Mouse (Mus musculus) hindbrain, embryonic 15.5 days (tissue): ENCODE measurements at regions not wholly inside any gene's neighbourhood (a gene's known extent, or its start where the extent isn't known, plus 50 kb on each side); places are given as distances from the start of the nearest gene placed in this dataset.
A peak's percentile ranks its signal among the peaks of the same experiment; 100 is the strongest.
"Not testable (repeated sequence)": the region's sequence is repeated elsewhere in the genome, so short reads cannot be mapped to it uniquely, and the experiment has no call there.

Source experiments
- ATAC-seq: fragments of 200-750 bp; cut with Nextera tagmentation; 2 replicates; pipeline ENCODE4 v1.8.0; 2017; ENCODE audit warnings: low read depth, moderate number of reproducible peaks, moderate TSS enrichment; ENCODE audit not compliant: low FRiP score
- H3K27ac ChIP-seq: fragments of 300-500 bp; sonication (generic); replicated peaks from 2 replicates; pipeline ENCODE4 v1.5.1; 2015; ENCODE audit warnings: mild to moderate bottlenecking, inconsistent platforms
- H3K27me3 ChIP-seq: fragments of 300-500 bp; sonication (generic); 2 replicates; pipeline ENCODE4 v1.6.1; 2015; ENCODE audit warnings: control low read depth, inconsistent platforms
- H3K36me3 ChIP-seq: fragments of 300-500 bp; sonication (generic); 2 replicates; pipeline ENCODE4 v1.6.1; 2015; ENCODE audit warnings: control low read depth, inconsistent platforms
- H3K4me1 ChIP-seq: fragments of 300-500 bp; sonication (generic); replicated peaks from 2 replicates; pipeline ENCODE4 v1.6.1; 2015; ENCODE audit warnings: control low read depth, inconsistent platforms
- H3K4me2 ChIP-seq: fragments of 300-500 bp; sonication (generic); 2 replicates; pipeline ENCODE4 v1.6.1; 2015; ENCODE audit warnings: moderate library complexity, mild to moderate bottlenecking, inconsistent platforms
- H3K4me3 ChIP-seq: fragments of 300-500 bp; sonication (generic); 2 replicates; pipeline ENCODE4 v1.5.1; 2015; ENCODE audit warnings: mild to moderate bottlenecking, inconsistent platforms
- H3K9ac ChIP-seq: fragments of 300-500 bp; sonication (generic); 2 replicates; pipeline ENCODE4 v1.6.1; 2015; ENCODE audit warnings: inconsistent platforms
- H3K9me3 ChIP-seq: fragments of 300-500 bp; sonication (generic); 2 replicates; pipeline ENCODE4 v1.6.1; 2016; ENCODE audit warnings: control low read depth, inconsistent platforms
- WGBS: fragments of 180-500 bp; shearing (Covaris S2); methylation state at CpG from one replicate; pipeline ENCODE4 v1.1.7; 2015; 5-methylcytosine and 5-hydroxymethylcytosine counted together

- Histone ChIP-seq H3K4me2 (no peak overlapping the region), H3K27me3 (no peaks in the 10 kb centered on the region), H3K36me3 (no peaks in the 10 kb centered on the region), H3K9me3 (no peaks in the 10 kb centered on the region), H3K4me1 (no peaks in the 10 kb centered on the region), H3K9ac (no peak overlapping the region), H3K4me3 (no peak overlapping the region), H3K27ac (no peak overlapping the region)
- ATAC-seq = no peak
- 88% methylated on average over 7 of the region's 7 CpGs for WGBS
Observed at GRCm38 (mm10) chr1:161728546-161729206, 59.6 kb downstream of the Fasl start.

GRCm38 (mm10) chr1:161727357-161727756 lies 60.9 kb downstream of the Fasl start:
- H3K9ac ChIP-seq, H3K4me3 ChIP-seq, H3K9me3 ChIP-seq, H3K27ac ChIP-seq, H3K27me3 ChIP-seq, H3K36me3 ChIP-seq, H3K4me2 ChIP-seq, H3K4me1 ChIP-seq: not testable (repeated sequence)
- peak; percentile 45; the same call in 1 of the 2 replicates for ATAC-seq
- 92% methylated on average over 13 of the region's 27 CpGs for WGBS

DNA sequence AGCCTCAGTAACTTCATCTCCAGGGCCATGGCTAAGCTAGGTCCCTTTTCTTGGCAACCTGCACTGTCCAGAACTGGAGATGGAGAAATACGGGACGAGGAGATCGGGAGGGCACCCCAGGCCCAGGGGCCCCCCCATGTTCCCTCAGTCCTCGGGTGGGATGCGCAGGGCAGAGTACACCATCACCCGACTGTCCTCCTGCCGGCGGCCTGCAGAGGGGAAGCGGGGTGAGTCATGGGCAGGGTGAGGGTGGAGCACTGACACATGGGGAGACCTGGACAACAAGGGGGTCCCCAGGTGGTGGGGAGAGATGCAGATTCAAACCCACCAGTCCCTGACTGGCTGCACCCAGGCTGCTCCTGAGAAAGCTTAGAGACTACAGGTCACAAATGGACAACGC lies 62.2 kb downstream of the Fasl start:
- WGBS = 100% methylated on average over 1 of the region's 10 CpGs
- H3K9ac ChIP-seq, H3K4me3 ChIP-seq, H3K4me1 ChIP-seq, H3K9me3 ChIP-seq, H3K27ac ChIP-seq, H3K36me3 ChIP-seq, H3K27me3 ChIP-seq, H3K4me2 ChIP-seq: not testable (repeated sequence)
- ATAC-seq = 0 out of 2 replicates have a peak, but pooled peaks have one; percentile 30

DNA sequence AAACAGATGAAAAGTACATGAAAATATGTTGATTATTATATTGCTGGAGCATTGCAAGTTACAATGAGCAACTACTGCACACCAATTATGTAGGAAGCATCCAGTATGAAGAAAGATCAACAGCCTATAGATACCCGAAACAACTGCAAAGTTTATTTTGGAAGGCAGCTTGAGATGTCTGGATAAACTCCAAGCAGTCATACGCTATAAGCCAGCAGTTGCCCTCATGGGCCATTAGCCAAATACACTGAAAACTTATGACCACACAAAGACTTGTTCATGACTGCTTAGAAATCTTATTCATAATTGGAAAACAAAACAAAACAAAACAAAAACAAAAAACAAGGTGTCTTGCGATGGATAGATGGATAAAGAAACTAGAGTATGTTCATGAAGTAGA lies 68.4 kb downstream of the Fasl start:
- no peak for ATAC-seq
- Histone ChIP-seq H3K9ac (no peak overlapping the region), H3K4me2 (no peak overlapping the region), H3K4me3 (no peak overlapping the region), H3K27ac (no peak overlapping the region), H3K27me3 (no peaks in the 10 kb centered on the region), H3K9me3 (no peaks in the 10 kb centered on the region), H3K4me1 (no peaks in the 10 kb centered on the region), H3K36me3 (no peaks in the 10 kb centered on the region)
- 62% methylated on average over 3 of the region's 3 CpGs for WGBS

DNA sequence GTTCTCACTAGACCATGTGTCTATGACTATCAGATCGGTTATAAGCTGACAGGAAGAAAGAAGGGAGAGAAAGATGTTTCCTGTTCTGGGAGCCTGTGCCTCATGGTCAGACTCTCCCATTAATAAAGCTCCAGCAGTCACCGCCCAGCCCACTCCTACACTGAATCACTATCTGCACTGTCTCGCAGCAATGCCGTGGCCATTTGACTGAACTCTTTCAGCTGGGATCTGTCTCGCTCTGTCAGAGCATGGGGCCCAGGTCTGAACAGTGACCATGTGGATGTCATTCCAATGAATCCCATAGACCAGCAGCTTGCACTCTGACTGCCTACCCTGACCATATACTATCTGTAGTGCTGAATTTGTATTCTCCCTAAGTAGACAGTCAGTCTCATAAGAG lies 70.0 kb downstream of the Fasl start:
- Histone ChIP-seq H3K27me3 (no peaks in the 10 kb centered on the region), H3K36me3 (no peaks in the 10 kb centered on the region), H3K4me1 (no peaks in the 10 kb centered on the region), H3K9me3 (no peaks in the 10 kb centered on the region), H3K4me2 (no peak overlapping the region), H3K4me3 (no peak overlapping the region), H3K27ac (no peak overlapping the region), H3K9ac (no peak overlapping the region)
- ATAC-seq = no peak
- whole genome bisulfite sequencing = 70% methylated on average over 5 of the region's 5 CpGs

DNA sequence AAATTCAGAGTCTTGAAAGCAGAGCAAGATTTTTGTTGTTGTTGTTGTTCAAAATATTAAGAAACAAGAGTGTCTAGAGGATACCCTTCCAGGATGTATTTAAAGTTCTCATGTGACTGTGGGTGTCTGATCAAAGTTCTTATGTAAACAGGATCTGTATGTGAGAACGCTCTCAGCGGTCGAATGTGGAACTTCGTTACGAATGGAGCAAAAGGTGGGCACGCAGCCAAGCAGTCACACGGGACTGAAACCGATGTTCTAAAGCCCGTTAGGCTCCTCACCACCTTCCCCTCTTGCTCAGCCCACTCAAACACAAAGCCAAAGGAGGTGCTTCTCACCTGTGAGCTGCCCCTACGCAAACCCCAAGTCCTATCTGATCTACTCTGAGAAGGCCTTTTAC lies 75.4 kb downstream of the Fasl start:
- Histone ChIP-seq H3K4me3 (no peak overlapping the region), H3K9me3 (no peaks in the 10 kb centered on the region)
- 68% methylated on average over 10 of the region's 10 CpGs for WGBS

DNA sequence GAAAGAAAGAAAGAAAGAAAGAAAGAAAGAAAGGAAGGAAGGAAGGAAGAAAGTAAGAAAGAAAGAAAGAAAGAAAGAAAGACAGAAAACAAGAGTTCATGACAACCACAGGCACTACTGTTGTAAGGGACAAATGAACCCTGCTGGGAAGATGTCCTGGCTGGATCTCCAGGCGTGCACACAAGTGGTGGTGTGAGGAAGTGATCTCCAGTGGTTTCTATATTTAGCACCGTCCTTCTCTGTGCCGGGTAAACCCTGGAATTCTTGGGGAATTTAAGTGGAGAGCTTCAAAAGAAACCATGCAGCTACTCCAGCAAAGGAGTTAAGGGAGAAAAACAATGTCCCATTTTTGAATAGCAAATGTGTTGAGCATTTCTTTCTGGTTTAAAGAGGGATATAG lies 76.0 kb downstream of the Fasl start:
- H3K9me3 ChIP-seq = no peaks in the 10 kb centered on the region
- no peak overlapping the region for H3K4me3 ChIP-seq
- H3K9ac ChIP-seq = no peak overlapping the region
- H3K27me3 ChIP-seq = no peaks in the 10 kb centered on the region
- H3K36me3 ChIP-seq = no peaks in the 10 kb centered on the region
- H3K27ac ChIP-seq = no peak overlapping the region
- 56% methylated on average over 3 of the region's 3 CpGs for WGBS
- ATAC-seq = no peak
- H3K4me1 ChIP-seq = no peaks in the 10 kb centered on the region
- H3K4me2 ChIP-seq = no peak overlapping the region

More for the DNA sequence above, 75.4 kb downstream of the Fasl start:
- H3K4me1 ChIP-seq = no peaks in the 10 kb centered on the region
- no peak overlapping the region for H3K9ac ChIP-seq
- H3K27me3 ChIP-seq = no peaks in the 10 kb centered on the region
- H3K36me3 ChIP-seq = no peaks in the 10 kb centered on the region
- H3K4me2 ChIP-seq = 0 out of 2 replicates have a peak overlapping the region, but pooled peaks have one; percentile 16
- H3K27ac ChIP-seq = no peak overlapping the region
- ATAC-seq = no peak

DNA sequence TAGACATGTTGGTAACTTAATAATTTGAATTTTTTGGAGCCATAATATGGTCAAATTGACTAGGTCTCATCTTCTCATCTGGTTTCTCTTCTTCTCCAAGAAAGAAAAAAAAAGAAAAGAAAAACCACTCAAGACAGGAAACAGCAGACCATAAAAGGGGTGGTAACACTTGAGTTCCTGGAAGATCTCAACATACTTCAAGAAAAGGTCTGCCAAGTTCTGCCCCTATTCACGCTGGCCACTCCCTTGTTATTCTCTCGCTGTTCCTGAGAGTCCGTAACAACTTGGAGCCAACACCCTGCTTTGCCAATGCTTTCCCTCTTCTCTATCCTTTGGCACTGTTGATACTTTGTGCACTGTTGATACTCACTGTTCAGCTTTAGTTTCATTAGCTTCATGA lies 81.2 kb downstream of the Fasl start:
- Histone ChIP-seq H3K9ac (no peak overlapping the region), H3K4me1 (no peaks in the 10 kb centered on the region), H3K27ac (no peak overlapping the region), H3K27me3 (no peaks in the 10 kb centered on the region), H3K36me3 (no peaks in the 10 kb centered on the region), H3K4me3 (no peak overlapping the region), H3K9me3 (no peaks in the 10 kb centered on the region), H3K4me2 (no peak overlapping the region)
- WGBS = 91% methylated on average over 3 of the region's 3 CpGs
- no peak for ATAC-seq

- no peaks in the 10 kb centered on the region for H3K36me3 ChIP-seq
- no peak for ATAC-seq
- no peaks in the 10 kb centered on the region for H3K9me3 ChIP-seq
- H3K9ac ChIP-seq = no peak overlapping the region
- H3K4me1 ChIP-seq = no peaks in the 10 kb centered on the region
- H3K27me3 ChIP-seq = no peaks in the 10 kb centered on the region
- no peak overlapping the region for H3K27ac ChIP-seq
- no peak overlapping the region for H3K4me3 ChIP-seq
- WGBS = 82% methylated on average over 3 of the region's 3 CpGs
- H3K4me2 ChIP-seq = no peak overlapping the region
Observed at GRCm38 (mm10) chr1:161704961-161705360, 83.3 kb downstream of the Fasl start.

GRCm38 (mm10) chr1:161704527-161704926 lies 83.8 kb downstream of the Fasl start:
- no peaks in the 10 kb centered on the region for H3K27me3 ChIP-seq
- no peaks in the 10 kb centered on the region for H3K9me3 ChIP-seq
- 75% methylated on average over 3 of the region's 3 CpGs for WGBS
- no peak overlapping the region for H3K27ac ChIP-seq
- no peak overlapping the region for H3K9ac ChIP-seq
- no peak overlapping the region for H3K4me3 ChIP-seq
- no peak overlapping the region for H3K4me2 ChIP-seq
- no peaks in the 10 kb centered on the region for H3K4me1 ChIP-seq
- no peaks in the 10 kb centered on the region for H3K36me3 ChIP-seq
- no peak for ATAC-seq

GRCm38 (mm10) chr1:161695886-161696285 lies 92.4 kb downstream of the Fasl start:
- no peak overlapping the region for H3K4me3 ChIP-seq
- H3K27me3 ChIP-seq = no peaks in the 10 kb centered on the region
- H3K9me3 ChIP-seq = no peaks in the 10 kb centered on the region
- H3K4me1 ChIP-seq = no peaks in the 10 kb centered on the region
- no peak for ATAC-seq
- H3K4me2 ChIP-seq = no peak overlapping the region
- no peak overlapping the region for H3K9ac ChIP-seq
- H3K36me3 ChIP-seq = no peaks in the 10 kb centered on the region
- WGBS = 50% methylated on average over 5 of the region's 5 CpGs
- H3K27ac ChIP-seq = no peak overlapping the region

- ATAC-seq = no peak
- H3K36me3 ChIP-seq = no peaks in the 10 kb centered on the region
- no peaks in the 10 kb centered on the region for H3K4me1 ChIP-seq
- no peak overlapping the region for H3K9ac ChIP-seq
- 74% methylated on average over 6 of the region's 6 CpGs for WGBS
- no peak overlapping the region for H3K4me2 ChIP-seq
- no peak overlapping the region for H3K27ac ChIP-seq
- H3K9me3 ChIP-seq = no peaks in the 10 kb centered on the region
- no peak overlapping the region for H3K4me3 ChIP-seq
- no peaks in the 10 kb centered on the region for H3K27me3 ChIP-seq
Observed at GRCm38 (mm10) chr1:161693768-161694160, 94.5 kb downstream of the Fasl start.
